In the genomic region with DNA sequence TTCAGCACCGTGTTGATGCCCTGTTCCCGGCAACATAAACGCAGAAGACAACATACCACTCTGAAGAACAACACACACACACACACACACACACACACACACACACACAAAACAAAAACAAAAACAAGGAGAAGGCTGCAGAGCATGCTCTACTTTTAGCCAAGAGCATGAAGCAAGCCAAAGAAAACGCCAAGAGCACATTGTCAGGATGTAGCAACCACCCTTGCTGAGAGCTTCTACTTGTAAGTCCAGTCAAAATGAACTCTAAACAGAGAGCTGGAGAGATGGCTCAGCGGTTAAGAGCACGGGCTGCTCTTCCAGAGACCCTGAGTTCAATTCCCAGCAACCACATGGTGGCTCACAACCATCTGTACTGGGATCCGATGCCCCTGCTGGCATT, we compare ENCODE assay signal across 21 mouse cellular contexts. TPM values are rescaled to one million over a fixed set of nuclear protein-coding genes. Genes with fewer than 3 reads are reported as not detected.
A peak's percentile ranks its signal among the peaks of the same experiment; 100 is the strongest.
DNase-seq lines count a peak whose midpoint lies in the region; ATAC-seq and TF ChIP-seq lines count a peak whose summit lies in the region.
"Had no signal": no experiment of that assay in that cellular context is flagged by ENCODE, and none has a peak within 500 bp of the region (broad histone marks: within the 10 kb centered on the region; RNA-seq: fewer than 3 reads in every experiment).

No protein-coding gene starts in this region.

- H3K9ac ChIP-seq in kidney, embryonic 15.5 days, result no peak overlapping the region
- H3K9ac ChIP-seq: embryonic facial prominence, embryonic 13.5 days; forebrain, embryonic 15.5 days; hindbrain, embryonic 14.5 days; intestine, embryonic 15.5 days had no signal

- H3K4me2 ChIP-seq in kidney, embryonic 15.5 days, result no peak overlapping the region
- H3K4me2 ChIP-seq: embryonic facial prominence, embryonic 13.5 days; forebrain, embryonic 15.5 days; heart, embryonic 11.5 days; hindbrain, embryonic 14.5 days; intestine, embryonic 15.5 days had no signal

- H3K36me3 ChIP-seq in kidney, embryonic 15.5 days, result no peaks in the 10 kb centered on the region
- H3K36me3 ChIP-seq in E14TG2a.4 (ENCODE audit: insufficient read depth, low read length), result 0 out of 2 replicates have a peak, but pooled peaks cover under 1% of the 10 kb centered on the region
- H3K36me3 ChIP-seq: embryonic facial prominence, embryonic 13.5 days; forebrain, embryonic 15.5 days; intestine, embryonic 15.5 days had no signal

- H3K9me3 ChIP-seq in kidney, embryonic 15.5 days (replicated peaks), result no peaks in the 10 kb centered on the region
- no peaks in the 10 kb centered on the region for H3K9me3 ChIP-seq in E14TG2a.4 (ENCODE audit: low read length)
- H3K9me3 ChIP-seq: embryonic facial prominence, embryonic 13.5 days; forebrain, embryonic 15.5 days; hindbrain, embryonic 10.5 days; intestine, embryonic 15.5 days had no signal

- no peak for TF ChIP-seq CTCF in E14TG2a.4 (conservative IDR thresholded peaks at IDR 0.05; ENCODE audit: low read length)

- WGBS in kidney, embryonic 15.5 days, result 86% methylated on average over 7 of the region's 7 CpGs

- no peak for DNase-seq in kidney, adult 11 months
- DNase-seq in NIH3T3 (ENCODE audit: low read depth), result peak; percentile 62
- peak; percentile 42 for DNase-seq in gonadal fat pad, adult 2 months (ENCODE audit: low read depth)
- DNase-seq in right cerebral cortex, postnatal 25 days, result no peak
- no peak for DNase-seq in spleen, postnatal 36 days (ENCODE audit: low spot score in 2 of 2)
- DNase-seq: adrenal gland, postnatal 10 days; B cell, adult 2 months; cerebellum, adult 18-20 months; cerebellum, adult 9-11 months; cerebellum, postnatal 36 days; gastrocnemius, postnatal 36 days; heart, adult 2 months had no signal

- ATAC-seq in kidney, embryonic 15.5 days (replicated peaks; ENCODE audit: low FRiP score), result no peak
- ATAC-seq: CD4-positive, CD25-positive, alpha-beta regulatory T cell, adult 4 months; forebrain, embryonic 15.5 days had no signal

- H3K4me1 ChIP-seq in kidney, embryonic 15.5 days, result peaks cover 15% of the 10 kb centered on the region
- H3K4me1 ChIP-seq in E14TG2a.4 (replicated peaks; ENCODE audit: low read depth, low read length), result peaks cover 77% of the 10 kb centered on the region
- H3K4me1 ChIP-seq: forebrain, embryonic 15.5 days had no signal

- 0 out of 2 replicates have a peak overlapping the region, but pooled peaks have one; percentile 54 for H3K27ac ChIP-seq in kidney, embryonic 15.5 days
- H3K27ac ChIP-seq: embryonic facial prominence, embryonic 13.5 days; forebrain, embryonic 15.5 days; heart, adult 2 months; hindbrain, embryonic 10.5 days; hindbrain, embryonic 14.5 days; intestine, embryonic 15.5 days had no signal

- H3K27me3 ChIP-seq in kidney, embryonic 15.5 days, result no peaks in the 10 kb centered on the region
- no peaks in the 10 kb centered on the region for H3K27me3 ChIP-seq in E14TG2a.4 (ENCODE audit: insufficient read depth, low read length)
- H3K27me3 ChIP-seq: embryonic facial prominence, embryonic 13.5 days; forebrain, embryonic 15.5 days; intestine, embryonic 15.5 days had no signal

- no peak overlapping the region for H3K4me3 ChIP-seq in kidney, embryonic 15.5 days (replicated peaks)
- H3K4me3 ChIP-seq in E14TG2a.4 (replicated peaks; ENCODE audit: low read length), result 0 out of 2 replicates have a peak overlapping the region, but pooled peaks have one; percentile 37
- H3K4me3 ChIP-seq: embryonic facial prominence, embryonic 13.5 days; forebrain, embryonic 15.5 days; heart, adult 2 months; hindbrain, embryonic 10.5 days; intestine, embryonic 15.5 days had no signal

RNA-seq across cellular contexts. Expression of gene Igf2bp3, which starts 41.5 kb away (rescaled TPM):
- 46.2 and 49.7 TPM in 2 replicates for polyA plus RNA-seq in kidney, embryonic 15.5 days (2015; fragmentation: Nextera tagmentation; extraction: Ambion mirVana)
- 0.09 and 0.43 TPM in 2 replicates for polyA plus RNA-seq in gonadal fat pad, adult 2 months (2012; rRNA removed)
- polyA plus RNA-seq: heart, adult 2 months had no signal

Comparison
In these comparisons a context has a peak if more than half of its experiments do, and no peak if none do; other contexts are left out.
1. DNase-seq: peak in NIH3T3 (single experiment) and gonadal fat pad, adult 2 months (single experiment); none in kidney, adult 11 months (single experiment), right cerebral cortex, postnatal 25 days (single experiment) and spleen, postnatal 36 days (0 of 2).
2. RNA of gene Igf2bp3, which starts 41.5 kb away (polyA plus RNA-seq): 46.2 to 49.7 TPM in kidney, embryonic 15.5 days; 0.09 to 0.43 TPM in gonadal fat pad, adult 2 months; every median in the first group is over 10 times any median in the second.